ENCODE assay signal across 22 mouse cellular contexts in the genomic region with DNA sequence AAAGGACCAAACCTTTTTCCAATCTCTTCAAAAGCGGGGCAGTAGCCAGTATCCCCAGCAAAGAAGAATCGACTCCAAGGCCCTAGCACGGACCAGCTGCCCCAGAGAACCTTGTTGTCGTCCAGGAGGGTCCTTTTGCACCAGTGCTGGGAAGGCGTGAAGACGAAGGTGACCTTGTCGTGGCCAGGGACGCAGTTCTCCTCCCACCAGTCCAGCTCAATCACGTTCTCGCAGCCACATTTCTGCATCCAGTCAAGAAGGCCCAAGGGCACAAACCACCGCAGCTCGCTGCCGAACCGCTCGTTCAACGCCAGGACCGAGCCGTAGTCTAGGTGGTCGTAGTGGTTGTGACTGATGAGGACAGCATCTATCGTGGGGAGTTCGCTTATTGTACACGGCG. TPM values are rescaled to one million over a fixed set of nuclear protein-coding genes. Genes with fewer than 3 reads are reported as not detected.
"Had no signal": no experiment of that assay in that cellular context is flagged by ENCODE, and none has a peak within 500 bp of the region (broad histone marks: within the 10 kb centered on the region; RNA-seq: fewer than 3 reads in every experiment).

No protein-coding gene starts in this region.

- H3K9ac ChIP-seq: kidney, embryonic 15.5 days; liver, embryonic 14.5 days; liver, postnatal 0 days; lung, embryonic 15.5 days; stomach, embryonic 15.5 days had no signal

- H3K4me1 ChIP-seq: stomach, embryonic 15.5 days had no signal

- H3K36me3 ChIP-seq: stomach, embryonic 15.5 days had no signal

- ATAC-seq: liver, postnatal 0 days had no signal

- H3K9me3 ChIP-seq: kidney, embryonic 15.5 days; lung, embryonic 15.5 days; stomach, embryonic 15.5 days had no signal

- H3K4me3 ChIP-seq: kidney, embryonic 15.5 days; layer of hippocampus, adult 2 months; lung, embryonic 15.5 days; stomach, embryonic 15.5 days had no signal

- H3K4me2 ChIP-seq: kidney, embryonic 15.5 days; lung, embryonic 15.5 days; midbrain, embryonic 11.5 days; stomach, embryonic 15.5 days had no signal

- H3K27ac ChIP-seq: liver, embryonic 14.5 days; lung, embryonic 15.5 days; stomach, embryonic 15.5 days had no signal

- H3K27me3 ChIP-seq: kidney, embryonic 15.5 days; lung, embryonic 15.5 days; stomach, embryonic 15.5 days had no signal

- DNase-seq: kidney, adult 11 months; kidney, adult 8-10 months; kidney, postnatal 14 days; layer of hippocampus, adult 9-11 months; liver, postnatal 0 days; lung, postnatal 14 days; lung, postnatal 4 days; midbrain, embryonic 14.5 days; right cerebral cortex, adult 18-20 months; right cerebral cortex, postnatal 25 days; spleen, adult 18-20 months; thymus, adult 2 months; thymus, postnatal 14 days; thymus, postnatal 4 days had no signal

RNA-seq across cellular contexts. Expression of a gene that starts 30.1 kb away (rescaled TPM):
- polyA plus RNA-seq: liver, adult 2 months; neural tube, embryonic 11.5 days had no signal
